Mouse (Mus musculus) forebrain, embryonic 16.5 days (tissue): ENCODE measurements around the gene Dcun1d5. TPM values are rescaled to one million over a fixed set of nuclear protein-coding genes. Genes with fewer than 3 reads are reported as not detected.

Experiments used
- polyA plus RNA-seq: library from polyadenylated mRNA; unstranded; fragments of >200 nt; fragmentation: Nextera tagmentation; extraction: Ambion mirVana; gene quantifications from 2 replicates; pipeline ENCODE4 v1.2.1, GENCODE M21; 2015

The Dcun1d5 gene
- polyA plus RNA-seq, 1 experiment from 2014 or later, result 120 TPM

Other genes starting within 250 kb of the Dcun1d5 start
- 23.1 and 23.3 TPM in 2 replicates for gene Dync2h1, start 74 bp upstream of the Dcun1d5 start, polyA plus RNA-seq
- gene Mmp13, start 88.0 kb downstream of the Dcun1d5 start, polyA plus RNA-seq, result 0.32 TPM in 1 of 2 replicates, not detected in the other
- not detected in 2 replicates for gene Mmp12, start 159.9 kb downstream of the Dcun1d5 start, polyA plus RNA-seq
- gene Mmp1b, start 203.5 kb downstream of the Dcun1d5 start, polyA plus RNA-seq, result not detected in 2 replicates